Mouse (Mus musculus) neural tube, embryonic 14.5 days (tissue): ENCODE results near the gene Chid1. TPM values are rescaled to one million over a fixed set of nuclear protein-coding genes. Genes with fewer than 3 reads are reported as not detected.

Experiments
- ATAC-seq: fragments of 200-750 bp; cut with Nextera tagmentation; 2 replicates; pipeline ENCODE4 v1.8.0; 2017; ENCODE audit warnings: low read depth, mild to moderate bottlenecking, moderate TSS enrichment, moderate library complexity
- H3K27ac ChIP-seq: fragments of 300-500 bp; sonication (generic); 2 replicates; pipeline ENCODE4 v1.5.1; 2014; ENCODE audit warnings: low read depth, mild to moderate bottlenecking, control low read depth, low read length, moderate library complexity, mixed read lengths
- H3K27me3 ChIP-seq: fragments of 300-500 bp; sonication (generic); 2 replicates; pipeline ENCODE4 v1.6.1; 2014; ENCODE audit warnings: low read length; ENCODE audit not compliant: control insufficient read depth, insufficient read depth
- H3K36me3 ChIP-seq: fragments of 300-500 bp; sonication (generic); 2 replicates; pipeline ENCODE4 v1.6.1; 2014; ENCODE audit warnings: low read length, mixed read lengths; ENCODE audit not compliant: control insufficient read depth, insufficient read depth
- H3K4me1 ChIP-seq: fragments of 300-500 bp; sonication (generic); 2 replicates; pipeline ENCODE4 v1.6.1; 2014; ENCODE audit warnings: low read length; ENCODE audit not compliant: control insufficient read depth, insufficient read depth
- H3K4me2 ChIP-seq: fragments of 300-500 bp; sonication (generic); 2 replicates; pipeline ENCODE4 v1.6.1; 2014; ENCODE audit warnings: mild to moderate bottlenecking, low read depth, low read length, control low read depth
- H3K4me3 ChIP-seq: fragments of 300-500 bp; sonication (generic); 2 replicates; pipeline ENCODE4 v1.5.1; 2014; ENCODE audit warnings: low read depth, low read length, control low read depth, mixed read lengths
- H3K9ac ChIP-seq: fragments of 300-500 bp; sonication (generic); replicated peaks from 2 replicates; pipeline ENCODE4 v1.6.1; 2014; ENCODE audit warnings: low read depth, mild to moderate bottlenecking, control low read depth, low read length, mixed read lengths
- H3K9me3 ChIP-seq: fragments of 300-500 bp; sonication (generic); 2 replicates; pipeline ENCODE4 v1.6.1; 2016; ENCODE audit warnings: low read length; ENCODE audit not compliant: control insufficient read depth
- WGBS: fragments of 180-500 bp; shearing (Covaris S2); extraction: QIAGEN DNeasy Blood & Tissue Kit; methylation state at CpG from one replicate; pipeline ENCODE4 v1.1.7; 2014; 5-methylcytosine and 5-hydroxymethylcytosine counted together
- polyA plus RNA-seq: library from polyadenylated mRNA; unstranded; fragments of >200 nt; fragmentation: Nextera tagmentation; extraction: Ambion mirVana; gene quantifications from 2 replicates; pipeline ENCODE4 v1.2.1, GENCODE M21; 2014

The Chid1 gene
- polyA plus RNA-seq, 1 experiment from 2014 or later = 52.4 TPM

DNA sequence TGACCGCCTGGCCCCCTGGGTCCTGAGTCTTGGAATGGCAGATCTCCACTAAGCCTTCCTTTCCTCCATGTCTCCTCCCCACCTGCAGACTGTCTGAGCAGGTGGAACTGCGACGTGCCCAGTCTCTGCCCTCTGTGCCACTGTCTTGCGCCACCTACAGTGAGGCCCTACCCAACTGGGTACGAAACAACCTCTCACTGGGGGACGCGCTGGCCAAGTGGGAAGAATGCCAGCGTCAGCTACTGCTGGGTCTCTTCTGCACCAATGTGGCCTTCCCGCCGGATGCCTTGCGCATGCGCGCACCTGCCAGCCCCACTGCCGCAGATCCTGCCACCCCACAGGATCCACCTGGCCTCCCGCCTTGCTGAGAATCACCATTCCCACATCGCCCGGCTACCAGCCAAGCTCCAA, 80.4 kb downstream of the Chid1 start:
- 90% methylated on average over 17 of the region's 17 CpGs for WGBS

DNA sequence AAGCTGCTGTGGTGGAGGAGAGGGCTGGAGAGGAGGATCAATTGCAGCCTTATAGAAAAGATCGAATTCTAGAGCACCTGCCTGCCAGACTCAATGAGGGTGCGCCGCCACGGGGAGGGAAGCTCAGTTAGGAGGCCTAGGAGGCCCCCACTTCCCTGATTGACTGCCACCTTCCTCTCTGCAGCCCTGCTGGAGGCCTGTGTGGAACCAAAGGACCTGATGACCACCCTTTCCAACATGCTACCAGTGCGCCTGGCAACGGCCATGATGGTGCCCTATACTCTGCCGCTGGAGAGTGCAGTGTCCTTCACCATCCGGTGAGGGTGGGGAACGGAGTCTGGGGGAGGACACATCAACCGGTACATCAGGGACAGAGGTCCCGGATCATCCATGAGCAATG, 81.0 kb downstream of the Chid1 start:
- no peak overlapping the region for H3K27ac ChIP-seq
- H3K4me1 ChIP-seq = peaks cover 13% of the 10 kb centered on the region
- H3K4me2 ChIP-seq = no peak overlapping the region
- peaks cover 32% of the 10 kb centered on the region for H3K27me3 ChIP-seq
- no peak overlapping the region for H3K4me3 ChIP-seq
- WGBS = 91% methylated on average over 11 of the region's 11 CpGs
- H3K36me3 ChIP-seq = peaks cover 8% of the 10 kb centered on the region; the same call in 1 of the 2 replicates
- no peak overlapping the region for H3K9ac ChIP-seq
- H3K9me3 ChIP-seq = no peaks in the 10 kb centered on the region
- no peak for ATAC-seq

More for the DNA sequence above, 80.4 kb downstream of the Chid1 start:
- H3K9ac ChIP-seq = no peak overlapping the region
- ATAC-seq = no peak
- peaks cover 13% of the 10 kb centered on the region for H3K4me1 ChIP-seq
- H3K9me3 ChIP-seq = no peaks in the 10 kb centered on the region
- H3K36me3 ChIP-seq = peaks cover 8% of the 10 kb centered on the region; the same call in 1 of the 2 replicates
- H3K4me3 ChIP-seq = no peak overlapping the region
- peaks cover 38% of the 10 kb centered on the region for H3K27me3 ChIP-seq
- no peak overlapping the region for H3K4me2 ChIP-seq
- H3K27ac ChIP-seq = no peak overlapping the region

DNA sequence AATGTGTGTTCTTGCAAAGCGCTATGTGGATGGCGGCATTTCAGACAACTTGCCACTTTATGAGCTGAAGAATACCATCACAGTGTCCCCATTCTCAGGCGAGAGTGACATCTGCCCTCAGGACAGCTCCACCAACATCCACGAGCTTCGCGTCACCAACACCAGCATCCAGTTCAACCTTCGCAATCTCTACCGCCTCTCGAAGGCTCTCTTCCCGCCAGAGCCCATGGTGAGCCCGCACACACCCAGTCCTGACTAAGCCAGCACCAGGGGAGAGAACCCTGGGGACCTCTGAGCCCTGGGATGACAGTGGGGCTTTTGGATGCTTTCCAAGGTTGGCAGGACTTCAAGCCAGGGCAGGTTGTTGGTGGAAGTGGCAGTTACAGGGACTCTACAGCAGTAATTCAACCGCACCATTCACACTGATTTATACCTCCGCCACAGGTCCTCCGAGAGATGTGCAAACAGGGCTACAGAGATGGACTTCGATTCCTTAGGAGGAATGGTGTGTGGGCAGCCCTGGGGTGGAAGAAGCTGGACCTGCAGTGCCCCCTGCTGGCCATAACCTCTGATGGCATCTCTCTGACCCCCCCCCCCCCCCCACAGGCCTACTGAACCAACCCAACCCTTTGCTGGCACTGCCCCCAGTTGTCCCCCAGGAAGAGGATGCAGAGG, 81.5 kb downstream of the Chid1 start:
- 73% methylated on average over 15 of the region's 15 CpGs for WGBS
- Histone ChIP-seq H3K36me3 (peaks cover 8% of the 10 kb centered on the region; the same call in 1 of the 2 replicates), H3K4me1 (peaks cover 13% of the 10 kb centered on the region), H3K9me3 (no peaks in the 10 kb centered on the region), H3K4me2 (no peak overlapping the region), H3K27me3 (peaks cover 26% of the 10 kb centered on the region), H3K4me3 (no peak overlapping the region), H3K9ac (no peak overlapping the region), H3K27ac (no peak overlapping the region)
- ATAC-seq = no peak

DNA sequence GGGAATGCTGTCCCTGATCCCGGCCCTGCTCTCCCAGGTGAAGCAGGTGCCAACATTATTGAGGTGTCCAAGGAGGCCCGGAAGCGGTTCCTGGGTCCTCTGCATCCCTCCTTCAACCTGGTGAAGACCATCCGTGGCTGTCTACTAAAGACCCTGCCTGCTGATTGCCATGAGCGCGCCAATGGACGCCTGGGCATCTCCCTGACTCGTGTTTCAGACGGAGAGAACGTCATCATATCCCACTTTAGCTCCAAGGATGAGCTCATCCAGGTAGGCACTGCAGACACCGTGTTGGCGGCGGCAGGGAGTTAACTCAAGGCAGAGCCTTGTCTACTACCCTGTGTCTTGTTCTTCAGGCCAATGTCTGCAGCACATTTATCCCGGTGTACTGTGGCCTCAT, 82.4 kb downstream of the Chid1 start:
- no peak overlapping the region for H3K4me2 ChIP-seq
- H3K27ac ChIP-seq = no peak overlapping the region
- no peak overlapping the region for H3K9ac ChIP-seq
- WGBS = 93% methylated on average over 14 of the region's 14 CpGs
- peaks cover 13% of the 10 kb centered on the region for H3K4me1 ChIP-seq
- no peaks in the 10 kb centered on the region for H3K9me3 ChIP-seq
- H3K27me3 ChIP-seq = peaks cover 22% of the 10 kb centered on the region
- H3K4me3 ChIP-seq = no peak overlapping the region
- no peak for ATAC-seq
- peaks cover 8% of the 10 kb centered on the region; the same call in 1 of the 2 replicates for H3K36me3 ChIP-seq

DNA sequence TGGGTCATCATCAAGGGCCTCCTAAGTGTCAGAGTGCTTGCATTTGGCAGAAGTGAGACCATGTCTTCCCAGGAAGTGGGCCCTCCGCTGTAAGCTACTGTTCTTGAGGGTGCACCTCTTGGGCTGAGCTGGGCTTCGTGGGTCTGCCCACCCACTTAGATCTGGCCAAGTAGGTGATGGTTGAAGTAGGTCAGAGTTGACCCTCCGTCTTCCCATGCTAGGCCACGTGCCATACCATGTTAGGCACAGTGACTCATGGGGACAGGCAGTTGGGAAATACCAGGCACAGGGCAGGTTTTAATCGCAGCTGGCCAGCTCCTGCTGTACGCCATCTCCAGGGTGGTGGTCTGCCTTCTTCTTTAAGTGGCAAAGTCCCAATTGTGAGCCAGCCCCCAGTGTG, 82.9 kb downstream of the Chid1 start:
- no peak overlapping the region for H3K9ac ChIP-seq
- no peak overlapping the region for H3K27ac ChIP-seq
- peaks cover 18% of the 10 kb centered on the region for H3K27me3 ChIP-seq
- WGBS = 92% methylated on average over 6 of the region's 6 CpGs
- ATAC-seq = no peak
- peaks cover 9% of the 10 kb centered on the region; the same call in 1 of the 2 replicates for H3K36me3 ChIP-seq
- no peaks in the 10 kb centered on the region for H3K9me3 ChIP-seq
- no peak overlapping the region for H3K4me2 ChIP-seq
- peaks cover 11% of the 10 kb centered on the region for H3K4me1 ChIP-seq
- H3K4me3 ChIP-seq = no peak overlapping the region

DNA sequence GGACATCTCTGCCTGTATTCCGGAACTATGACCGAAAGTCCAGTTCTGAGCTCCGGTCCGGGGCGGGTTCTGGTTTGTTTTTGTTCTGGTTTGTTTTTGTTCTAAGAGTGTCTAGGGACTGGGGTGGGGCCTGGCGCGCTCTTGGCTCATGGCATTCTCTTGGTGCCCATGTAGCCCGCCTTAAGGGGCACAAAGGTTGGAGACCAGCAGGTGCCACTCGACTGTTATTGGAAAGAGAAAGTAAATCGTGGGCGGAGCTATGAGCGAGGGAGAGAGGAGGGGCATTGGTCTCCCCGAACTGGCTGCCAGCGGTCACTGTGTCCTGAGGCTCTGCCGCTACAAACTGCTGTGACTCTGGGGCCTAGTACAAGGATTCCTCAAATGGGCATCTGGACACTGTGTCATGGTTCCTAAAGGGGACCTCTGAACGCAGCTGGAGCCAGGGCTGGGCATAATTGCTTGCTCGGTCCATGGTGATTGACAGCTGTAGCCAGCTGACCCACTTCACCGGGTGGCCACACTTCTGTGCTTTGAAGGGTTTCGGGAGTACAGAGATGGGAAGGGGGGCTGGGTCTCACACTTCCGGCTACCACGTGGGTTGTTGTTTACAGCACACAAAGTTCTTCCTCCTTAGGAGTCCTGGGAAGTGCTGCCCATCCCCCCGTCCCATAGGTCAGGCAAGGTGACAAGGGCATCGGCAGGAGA, 83.9 kb downstream of the Chid1 start:
- peak; percentile 41 for ATAC-seq
- H3K9me3 ChIP-seq = no peaks in the 10 kb centered on the region
- peak overlapping the region; percentile 49 for H3K4me3 ChIP-seq
- peak overlapping the region; percentile 10; the same call in 1 of the 2 replicates for H3K27ac ChIP-seq
- peaks cover 16% of the 10 kb centered on the region; the same call in 1 of the 2 replicates for H3K36me3 ChIP-seq
- H3K27me3 ChIP-seq = peaks cover 13% of the 10 kb centered on the region
- H3K4me1 ChIP-seq = peaks cover 10% of the 10 kb centered on the region
- H3K9ac ChIP-seq = peak overlapping the region; percentile 55
- 1% methylated on average over 23 of the region's 23 CpGs for WGBS
- peak overlapping the region; percentile 71 for H3K4me2 ChIP-seq

DNA sequence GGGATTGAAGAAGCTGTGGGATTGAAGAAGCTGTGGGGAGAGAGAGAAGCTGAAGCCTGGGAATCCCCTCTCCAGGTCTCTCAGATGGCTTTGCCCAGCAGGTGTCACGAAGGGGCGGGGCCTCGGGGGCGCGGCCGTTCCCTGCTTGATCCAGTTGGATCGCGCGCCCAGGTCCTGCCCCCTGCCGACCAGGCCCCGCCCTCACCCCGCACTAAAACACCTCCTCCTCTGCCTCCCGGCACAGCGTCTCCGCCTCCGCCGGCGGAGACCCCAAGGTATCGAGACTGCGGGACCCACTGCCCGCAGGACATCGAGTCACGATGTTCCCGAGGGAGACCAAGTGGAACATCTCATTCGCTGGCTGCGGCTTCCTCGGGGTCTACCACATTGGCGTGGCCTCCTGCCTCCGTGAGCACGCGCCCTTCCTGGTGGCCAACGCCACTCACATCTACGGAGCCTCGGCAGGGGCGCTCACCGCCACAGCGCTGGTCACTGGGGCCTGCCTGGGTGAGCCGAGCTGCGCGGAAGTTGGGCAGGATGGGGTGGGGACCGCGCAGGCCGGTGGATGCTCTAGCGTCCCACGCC, 84.6 kb downstream of the Chid1 start, which contains the start of gene Pnpla2:
Gene Pnpla2 (plus strand): TSS at position 232 of the 585 bp plus-strand sequence.
- peaks cover 20% of the 10 kb centered on the region; the same call in 1 of the 2 replicates for H3K36me3 ChIP-seq
- H3K9me3 ChIP-seq = no peaks in the 10 kb centered on the region
- H3K4me1 ChIP-seq = peaks cover 10% of the 10 kb centered on the region
- H3K4me2 ChIP-seq = peak within 1 kb of the TSS; percentile 71
- peak; percentile 80 for ATAC-seq
- peak within 1 kb of the TSS; percentile 55 for H3K9ac ChIP-seq
- under 1% methylated on average over 45 of the region's 45 CpGs for WGBS
- peaks cover 8% of the 10 kb centered on the region for H3K27me3 ChIP-seq
- H3K27ac ChIP-seq = peak within 1 kb of the TSS; percentile 10; the same call in 1 of the 2 replicates
- peak within 1 kb of the TSS; percentile 49 for H3K4me3 ChIP-seq

DNA sequence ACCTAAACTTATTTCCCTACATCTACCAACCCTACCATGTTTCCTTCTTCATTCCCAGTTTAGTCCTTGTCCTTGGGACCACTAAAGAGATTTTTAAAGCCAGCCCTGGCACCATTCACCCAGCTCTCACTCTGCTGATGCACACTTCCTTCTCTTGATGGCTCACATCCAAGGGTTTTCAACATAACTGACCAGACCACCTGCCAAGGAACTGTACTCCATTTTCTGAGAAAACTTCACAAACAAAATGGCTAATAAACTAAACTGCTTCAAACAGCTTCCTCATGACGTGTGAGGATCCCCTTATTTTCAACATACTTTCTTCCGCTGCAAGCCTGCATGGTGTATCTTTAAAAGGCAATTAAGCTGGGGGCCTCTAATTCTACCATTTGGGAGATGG, 86.0 kb downstream of the Chid1 start:
- Histone ChIP-seq H3K9me3 (no peaks in the 10 kb centered on the region), H3K9ac (no peak overlapping the region), H3K36me3 (peaks cover 15% of the 10 kb centered on the region; the same call in 1 of the 2 replicates), H3K4me1 (peaks cover 12% of the 10 kb centered on the region), H3K4me2 (no peak overlapping the region), H3K27me3 (no peaks in the 10 kb centered on the region), H3K27ac (no peak overlapping the region), H3K4me3 (no peak overlapping the region)
- 81% methylated on average over 2 of the region's 2 CpGs for WGBS
- ATAC-seq = no peak

DNA sequence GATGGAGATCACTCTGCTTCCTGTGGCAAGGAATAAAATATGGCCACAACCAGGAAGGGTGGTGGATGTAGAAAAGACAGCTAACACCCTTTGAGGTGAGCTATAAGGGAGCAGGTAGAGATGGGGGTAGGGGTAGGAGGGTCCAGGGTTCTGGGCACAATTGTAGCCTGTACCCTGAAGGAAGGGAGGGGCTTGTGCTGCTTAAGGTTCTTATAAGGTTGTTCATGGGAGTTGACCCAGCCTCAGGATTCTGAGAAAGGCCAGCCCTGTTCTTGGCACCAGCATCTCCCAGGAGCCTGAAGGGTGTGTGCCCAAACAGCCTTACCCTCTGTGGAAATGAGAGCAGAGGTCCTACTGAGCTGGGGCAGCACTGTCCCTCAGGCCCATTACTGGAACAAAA, 87.7 kb downstream of the Chid1 start:
- Histone ChIP-seq H3K9ac (no peak overlapping the region), H3K4me1 (peaks cover 18% of the 10 kb centered on the region), H3K36me3 (peaks cover 17% of the 10 kb centered on the region; the same call in 1 of the 2 replicates), H3K9me3 (no peaks in the 10 kb centered on the region), H3K27me3 (no peaks in the 10 kb centered on the region), H3K27ac (no peak overlapping the region), H3K4me3 (no peak overlapping the region), H3K4me2 (no peak overlapping the region)
- no peak for ATAC-seq
